Mouse (Mus musculus) hindbrain, embryonic 10.5 days (tissue): Measurements from ENCODE around the gene Tmc8. TPM values are rescaled to one million over a fixed set of nuclear protein-coding genes. Genes with fewer than 3 reads are reported as not detected.

Source experiments
- DNase-seq: peaks from one replicate; pipeline ENCODE4 v3.0.0-alpha.2; 2017; ENCODE audit warnings: low spot score
- H3K27ac ChIP-seq: fragments of 300-500 bp; sonication (generic); 2 replicates; pipeline ENCODE4 v1.5.1; 2016; ENCODE audit warnings: mild to moderate bottlenecking, moderate library complexity
- H3K27me3 ChIP-seq: fragments of 300-500 bp; sonication (generic); 2 replicates; pipeline ENCODE4 v1.6.1; 2016; ENCODE audit warnings: mild to moderate bottlenecking; ENCODE audit not compliant: poor library complexity, insufficient read depth, severe bottlenecking
- H3K36me3 ChIP-seq: fragments of 300-500 bp; sonication (generic); 2 replicates; pipeline ENCODE4 v1.6.1; 2016; ENCODE audit warnings: mild to moderate bottlenecking, moderate library complexity
- H3K4me1 ChIP-seq: fragments of 300-500 bp; sonication (generic); replicated peaks from 2 replicates; pipeline ENCODE4 v1.6.1; 2016; ENCODE audit warnings: mild to moderate bottlenecking
- H3K4me3 ChIP-seq: fragments of 300-500 bp; sonication (generic); 2 replicates; pipeline ENCODE4 v1.5.1; 2016; ENCODE audit warnings: mild to moderate bottlenecking, moderate library complexity
- H3K9me3 ChIP-seq: fragments of 300-500 bp; sonication (generic); 2 replicates; pipeline ENCODE4 v1.6.1; 2016; ENCODE audit warnings: mild to moderate bottlenecking, moderate library complexity
- WGBS: fragments of 180-500 bp; shearing (Covaris S2); methylation state at CpG from one replicate; pipeline ENCODE4 v1.1.7; 2016; 5-methylcytosine and 5-hydroxymethylcytosine counted together
- polyA plus RNA-seq: library from polyadenylated mRNA; unstranded; fragments of >200 nt; fragmentation: Nextera tagmentation; extraction: Ambion mirVana; gene quantifications from 2 replicates; pipeline ENCODE4 v1.2.1, GENCODE M21; 2016

Tmc8 gene
- polyA plus RNA-seq, result 1.5 TPM in 2 replicates

DNA sequence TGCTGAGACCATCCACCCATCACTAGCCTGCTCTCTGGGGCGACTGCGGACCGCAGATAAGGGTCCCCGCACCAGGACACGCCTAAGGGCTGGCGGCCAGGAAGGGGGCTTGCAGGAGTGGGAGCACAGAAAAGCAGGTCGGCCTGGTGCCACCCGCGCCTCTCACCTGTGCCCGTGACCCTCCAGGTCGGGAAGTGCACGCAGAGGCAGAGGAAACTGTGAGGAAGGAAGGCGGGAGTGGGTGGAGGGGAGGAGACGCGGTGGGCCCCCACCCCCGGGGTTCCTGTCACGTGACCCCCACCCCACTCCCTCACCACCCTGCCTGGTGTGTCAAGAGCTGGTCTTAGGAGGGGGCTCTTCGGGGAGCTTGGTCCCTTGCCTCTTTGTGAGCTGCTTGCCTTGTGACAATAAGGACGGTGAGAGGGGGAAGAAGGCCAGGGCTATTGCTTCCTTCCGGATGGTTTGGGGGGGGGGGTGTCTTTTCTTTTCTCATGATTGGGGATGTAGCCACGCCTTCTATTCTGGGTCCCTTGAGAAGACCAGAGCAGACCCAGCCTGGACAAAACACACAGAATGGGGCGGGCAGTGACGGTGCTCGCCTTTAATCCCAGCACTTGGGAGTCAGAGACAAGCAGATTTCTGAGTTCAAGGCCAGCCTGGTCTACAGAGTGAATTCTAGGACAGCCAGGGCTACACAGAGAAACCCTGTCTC lies at the start of gene Tmc8, which contains the start of gene Tmc6:
Gene Tmc8 (plus strand): TSS at position 84 of the 712 bp plus-strand sequence.
Gene Tmc6 (minus strand): TSS at position 206 of the 712 bp plus-strand sequence.
- WGBS, result 34% methylated on average over 24 of the region's 24 CpGs
- Histone ChIP-seq H3K9me3 (no peaks in the 10 kb centered on the region), H3K27me3 (peaks cover 73% of the 10 kb centered on the region), H3K27ac (peak within 1 kb of the TSS; percentile 81), H3K4me3 (peak within 1 kb of the TSS; percentile 59), H3K36me3 (no peaks in the 10 kb centered on the region), H3K4me1 (peaks cover 66% of the 10 kb centered on the region)
- no peak for DNase-seq

DNA sequence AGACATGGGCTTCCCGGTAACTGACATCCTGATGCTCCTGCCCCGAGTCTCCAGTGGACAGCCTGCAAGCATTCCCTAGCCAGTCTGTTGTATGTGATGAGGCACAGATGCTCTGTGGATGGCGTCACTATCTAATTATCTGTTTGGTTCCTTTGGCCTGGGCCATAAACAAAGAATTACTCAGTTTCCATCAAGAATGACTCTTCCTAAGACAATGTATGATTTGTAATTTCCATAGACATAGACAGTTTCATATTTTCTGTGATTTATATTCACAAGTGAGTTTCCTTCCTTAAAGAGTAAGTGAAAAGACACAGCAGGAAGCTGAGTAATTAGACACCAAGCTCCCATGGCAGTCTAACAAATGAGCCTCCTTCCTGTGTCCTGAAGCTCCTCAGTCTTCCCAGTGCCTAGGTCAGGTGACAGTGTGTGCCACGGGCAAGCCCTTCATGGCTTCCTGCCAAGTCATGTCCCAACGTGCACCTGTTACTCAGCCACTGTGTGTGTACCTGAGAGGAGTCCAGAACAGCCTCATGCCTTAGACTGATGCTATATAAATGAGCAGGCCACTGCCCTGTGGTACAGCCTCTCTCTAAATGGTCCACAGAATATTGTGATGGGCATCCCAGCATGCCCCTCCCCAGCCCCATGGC lies 45.7 kb upstream of the Tmc8 start:
- 86% methylated on average over 5 of the region's 5 CpGs for WGBS
- H3K27me3 ChIP-seq, result no peaks in the 10 kb centered on the region

DNA sequence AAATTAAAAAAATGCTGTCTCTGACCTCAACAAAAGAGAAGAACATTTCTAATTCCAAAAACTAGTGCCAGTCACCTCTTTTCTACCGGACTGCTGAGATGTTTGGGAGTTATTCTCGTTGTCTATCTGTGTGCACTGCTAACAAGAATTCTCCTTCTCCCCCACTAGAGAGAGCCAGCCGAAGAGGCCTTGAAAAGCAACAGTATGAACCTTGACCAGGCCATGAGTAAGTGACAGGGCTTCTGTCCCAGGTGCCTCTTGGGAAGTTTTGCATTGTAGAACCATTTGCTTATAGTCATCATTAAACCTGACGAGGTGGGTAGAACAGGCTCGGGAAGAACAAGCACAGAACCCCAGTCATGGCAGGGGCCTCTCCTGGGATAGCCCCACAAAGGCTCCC lies 43.8 kb upstream of the Tmc8 start:
- Histone ChIP-seq H3K27ac (no peak overlapping the region), H3K4me3 (no peak overlapping the region), H3K4me1 (no peaks in the 10 kb centered on the region), H3K27me3 (no peaks in the 10 kb centered on the region), H3K36me3 (peaks cover 99% of the 10 kb centered on the region), H3K9me3 (no peaks in the 10 kb centered on the region)
- WGBS, result 89% methylated on average over 5 of the region's 5 CpGs
- DNase-seq, result no peak

More for the DNA sequence above, 45.7 kb upstream of the Tmc8 start:
- peaks cover 91% of the 10 kb centered on the region for H3K36me3 ChIP-seq
- DNase-seq, result no peak
- no peak overlapping the region for H3K27ac ChIP-seq
- H3K4me3 ChIP-seq, result no peak overlapping the region
- H3K4me1 ChIP-seq, result no peaks in the 10 kb centered on the region
- H3K9me3 ChIP-seq, result no peaks in the 10 kb centered on the region

DNA sequence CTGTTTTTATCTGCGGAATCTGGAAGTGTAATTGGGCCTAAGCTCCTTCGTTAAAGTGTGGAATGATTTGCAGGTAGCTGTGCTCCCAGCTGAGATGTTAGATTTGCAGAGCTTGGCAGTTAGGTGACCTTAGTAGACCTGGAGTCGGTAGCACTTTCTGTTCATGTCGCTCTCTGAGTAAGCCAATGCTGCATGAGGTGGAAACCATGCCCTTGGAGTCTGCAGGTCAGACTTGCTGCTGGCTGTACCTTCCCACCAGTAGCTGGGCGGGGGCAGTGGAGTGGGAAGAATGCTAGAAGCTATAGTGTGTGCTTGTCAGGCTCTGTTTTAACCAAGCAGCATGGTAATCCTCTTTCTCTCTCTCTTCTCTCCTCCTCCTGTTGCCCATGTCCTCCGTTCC lies 40.7 kb upstream of the Tmc8 start:
- 91% methylated on average over 6 of the region's 6 CpGs for WGBS
- H3K36me3 ChIP-seq, result peaks cover 100% of the 10 kb centered on the region
- no peak overlapping the region for H3K27ac ChIP-seq

DNA sequence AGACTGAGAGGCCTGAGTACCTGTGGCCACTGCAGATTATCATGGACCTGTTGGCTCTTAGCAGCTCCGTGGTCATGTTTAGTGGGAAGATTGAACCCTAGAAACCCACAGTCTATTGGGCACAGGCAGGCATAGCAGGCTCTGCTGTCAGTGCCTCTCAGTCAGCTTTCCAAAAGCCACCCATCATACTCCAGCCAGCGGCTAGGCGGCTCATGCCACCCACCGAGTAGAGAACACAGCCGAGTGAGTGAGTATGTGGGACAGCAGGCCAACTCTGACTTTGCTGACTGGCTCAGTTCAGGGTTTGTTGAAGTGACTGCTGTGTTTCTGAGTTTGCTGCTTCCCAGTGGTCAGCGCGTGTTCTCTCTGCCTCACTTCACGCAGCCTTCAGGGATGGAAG lies 39.6 kb upstream of the Tmc8 start:
- no peaks in the 10 kb centered on the region for H3K4me1 ChIP-seq
- peaks cover 100% of the 10 kb centered on the region for H3K36me3 ChIP-seq
- no peak overlapping the region for H3K27ac ChIP-seq
- no peaks in the 10 kb centered on the region for H3K9me3 ChIP-seq
- no peak overlapping the region for H3K4me3 ChIP-seq
- no peak for DNase-seq
- WGBS, result 89% methylated on average over 8 of the region's 8 CpGs
- H3K27me3 ChIP-seq, result no peaks in the 10 kb centered on the region

More for the DNA sequence above, 40.7 kb upstream of the Tmc8 start:
- H3K9me3 ChIP-seq, result no peaks in the 10 kb centered on the region
- DNase-seq, result no peak
- no peak overlapping the region for H3K4me3 ChIP-seq
- no peaks in the 10 kb centered on the region for H3K4me1 ChIP-seq
- no peaks in the 10 kb centered on the region for H3K27me3 ChIP-seq

DNA sequence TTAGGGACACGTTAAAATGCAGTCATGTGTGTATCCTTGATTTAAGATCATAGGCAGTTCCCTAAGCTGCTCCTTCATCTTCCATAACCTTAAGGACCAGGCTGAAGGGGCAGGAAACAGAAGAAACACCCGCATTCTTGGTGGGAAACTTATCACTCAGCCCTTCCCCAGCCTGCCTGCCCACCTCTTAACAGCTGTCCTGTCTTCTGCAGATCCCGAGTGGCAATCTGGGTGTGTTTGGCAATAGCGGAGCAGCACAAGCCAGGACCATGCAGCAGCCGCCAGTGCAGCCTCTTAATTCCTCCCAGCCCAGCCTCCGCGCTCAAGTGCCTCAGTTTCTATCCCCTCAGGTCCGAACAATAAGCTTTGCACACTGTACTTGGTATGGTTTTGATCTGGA lies 39.2 kb upstream of the Tmc8 start:
- H3K4me3 ChIP-seq, result no peak overlapping the region
- peaks cover 100% of the 10 kb centered on the region for H3K36me3 ChIP-seq
- H3K27ac ChIP-seq, result no peak overlapping the region
- no peaks in the 10 kb centered on the region for H3K27me3 ChIP-seq
- no peaks in the 10 kb centered on the region for H3K9me3 ChIP-seq
- no peaks in the 10 kb centered on the region for H3K4me1 ChIP-seq
- 89% methylated on average over 8 of the region's 8 CpGs for WGBS
- DNase-seq, result no peak

DNA sequence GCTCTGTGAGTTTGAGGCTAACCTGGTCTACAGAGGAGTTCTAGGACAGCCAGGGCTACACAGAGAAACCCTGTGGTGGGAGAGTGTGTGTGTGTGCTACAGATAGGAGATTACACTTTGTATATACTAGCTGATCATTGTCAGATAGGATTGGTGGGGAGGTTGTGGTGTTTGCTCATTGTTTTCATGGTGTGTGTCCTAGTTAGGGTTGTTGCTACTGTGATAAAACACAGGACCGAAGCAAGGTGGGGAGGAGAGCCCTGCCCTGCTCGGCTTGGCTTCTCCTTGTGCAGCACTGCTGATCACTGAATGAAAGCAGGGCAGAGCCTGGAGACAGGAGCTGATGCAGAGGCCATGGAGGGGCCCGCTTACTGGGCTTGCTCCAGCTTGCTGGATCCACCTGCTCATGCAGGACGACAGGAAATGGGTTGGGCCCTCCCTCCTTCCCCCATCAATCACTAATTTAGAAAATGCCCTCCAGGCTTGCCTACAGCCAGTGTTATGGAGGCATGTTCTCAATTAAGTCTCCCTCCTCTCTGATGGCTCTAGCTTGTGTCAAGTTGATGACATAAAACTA lies 38.3 kb upstream of the Tmc8 start:
- H3K27me3 ChIP-seq, result no peaks in the 10 kb centered on the region
- 85% methylated on average over 4 of the region's 4 CpGs for WGBS
- H3K9me3 ChIP-seq, result no peaks in the 10 kb centered on the region
- H3K4me1 ChIP-seq, result no peaks in the 10 kb centered on the region
- H3K27ac ChIP-seq, result no peak overlapping the region
- no peak for DNase-seq
- peaks cover 100% of the 10 kb centered on the region for H3K36me3 ChIP-seq
- no peak overlapping the region for H3K4me3 ChIP-seq

DNA sequence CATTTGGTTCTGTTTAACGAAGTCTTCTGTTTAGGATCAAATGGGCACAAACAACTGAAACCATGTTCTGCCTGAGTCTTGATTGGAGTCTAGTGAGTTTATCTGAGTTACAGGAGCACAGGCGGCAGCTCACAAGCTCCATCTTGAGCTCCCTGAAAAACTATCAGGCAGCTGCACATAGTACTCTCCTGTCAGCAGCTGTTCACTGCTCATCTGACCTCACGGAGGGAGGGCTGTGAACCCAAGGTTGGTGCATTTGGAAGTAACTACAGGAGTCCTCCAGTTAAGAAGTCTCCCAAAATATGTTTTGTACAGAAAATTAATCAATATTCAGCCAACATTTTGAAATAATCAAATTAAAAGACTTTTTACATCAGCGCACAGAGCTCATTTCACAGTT lies 33.2 kb upstream of the Tmc8 start:
- peaks cover 100% of the 10 kb centered on the region for H3K36me3 ChIP-seq
- H3K4me3 ChIP-seq, result no peak overlapping the region
- 83% methylated on average over 4 of the region's 4 CpGs for WGBS
- no peaks in the 10 kb centered on the region for H3K27me3 ChIP-seq
- no peak for DNase-seq
- no peaks in the 10 kb centered on the region for H3K9me3 ChIP-seq
- H3K4me1 ChIP-seq, result no peaks in the 10 kb centered on the region
- H3K27ac ChIP-seq, result no peak overlapping the region

DNA sequence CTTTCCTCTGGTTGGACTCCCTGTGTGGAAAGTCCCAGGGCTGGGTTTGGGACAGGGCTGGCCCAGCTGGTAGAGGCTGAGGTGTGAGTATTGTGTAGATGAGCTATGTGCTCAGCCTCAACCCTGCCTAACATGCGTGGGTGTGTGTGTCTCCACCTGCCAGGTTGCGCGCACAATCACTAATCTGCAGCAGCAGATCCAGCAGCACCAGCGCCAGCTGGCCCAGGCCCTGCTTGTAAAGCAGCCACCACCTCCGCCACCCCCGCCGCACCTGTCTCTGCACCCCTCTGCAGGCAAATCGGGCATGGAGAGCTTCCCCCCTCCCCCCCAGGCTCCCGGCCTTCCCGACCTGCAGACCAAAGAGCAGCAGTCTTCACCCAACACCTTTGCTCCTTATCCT lies 32.5 kb upstream of the Tmc8 start:
- H3K4me3 ChIP-seq, result no peak overlapping the region
- no peaks in the 10 kb centered on the region for H3K9me3 ChIP-seq
- WGBS, result 92% methylated on average over 10 of the region's 10 CpGs
- H3K27ac ChIP-seq, result no peak overlapping the region
- H3K36me3 ChIP-seq, result peaks cover 100% of the 10 kb centered on the region
- H3K4me1 ChIP-seq, result no peaks in the 10 kb centered on the region
- DNase-seq, result no peak
- H3K27me3 ChIP-seq, result no peaks in the 10 kb centered on the region

DNA sequence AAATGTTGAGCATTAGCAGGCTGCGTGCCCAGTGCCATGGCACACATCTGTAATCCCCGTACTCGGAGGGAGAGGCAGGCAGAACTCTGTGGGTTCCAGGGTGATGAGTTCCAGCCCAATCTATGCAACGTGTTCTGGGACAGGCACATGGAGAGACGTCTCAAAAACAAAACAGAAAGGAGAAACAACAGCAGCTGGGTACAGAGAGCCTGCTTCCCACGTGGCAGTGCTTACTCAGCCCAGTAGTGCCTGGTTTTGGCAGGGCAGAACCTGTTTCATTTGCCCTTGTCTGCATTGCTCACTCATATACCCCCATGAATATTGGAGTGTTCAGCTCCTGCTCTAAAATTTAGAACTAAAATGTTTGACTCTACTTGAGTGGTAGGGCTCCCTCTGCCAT lies 30.3 kb upstream of the Tmc8 start:
- Histone ChIP-seq H3K4me3 (no peak overlapping the region), H3K27me3 (no peaks in the 10 kb centered on the region), H3K36me3 (peaks cover 100% of the 10 kb centered on the region), H3K27ac (no peak overlapping the region), H3K9me3 (no peaks in the 10 kb centered on the region), H3K4me1 (no peaks in the 10 kb centered on the region)
- 87% methylated on average over 6 of the region's 6 CpGs for WGBS
- DNase-seq, result no peak

DNA sequence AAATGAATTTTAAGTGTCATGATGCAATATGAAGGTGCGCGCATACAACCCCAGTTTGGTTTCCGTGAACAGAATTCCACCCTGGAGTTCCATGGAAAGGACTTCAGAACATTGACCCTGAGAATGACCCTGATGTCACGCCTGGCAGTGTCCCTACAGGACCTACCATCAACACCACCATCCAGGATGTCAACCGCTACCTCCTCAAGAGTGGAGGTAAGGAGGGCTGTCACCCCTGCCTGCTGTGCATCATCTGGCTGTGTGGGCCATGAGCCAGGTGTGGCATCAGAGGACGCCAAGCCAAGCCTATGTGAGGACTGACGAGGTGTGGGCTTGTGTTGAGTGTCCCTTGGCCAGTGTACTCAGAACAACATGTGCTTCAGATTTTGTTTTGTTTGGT lies 26.0 kb upstream of the Tmc8 start:
- peaks cover 100% of the 10 kb centered on the region for H3K36me3 ChIP-seq
- 96% methylated on average over 7 of the region's 7 CpGs for WGBS
- no peak overlapping the region for H3K27ac ChIP-seq
- DNase-seq, result no peak
- no peaks in the 10 kb centered on the region for H3K9me3 ChIP-seq
- H3K4me1 ChIP-seq, result no peaks in the 10 kb centered on the region
- H3K4me3 ChIP-seq, result no peak overlapping the region
- no peaks in the 10 kb centered on the region for H3K27me3 ChIP-seq

DNA sequence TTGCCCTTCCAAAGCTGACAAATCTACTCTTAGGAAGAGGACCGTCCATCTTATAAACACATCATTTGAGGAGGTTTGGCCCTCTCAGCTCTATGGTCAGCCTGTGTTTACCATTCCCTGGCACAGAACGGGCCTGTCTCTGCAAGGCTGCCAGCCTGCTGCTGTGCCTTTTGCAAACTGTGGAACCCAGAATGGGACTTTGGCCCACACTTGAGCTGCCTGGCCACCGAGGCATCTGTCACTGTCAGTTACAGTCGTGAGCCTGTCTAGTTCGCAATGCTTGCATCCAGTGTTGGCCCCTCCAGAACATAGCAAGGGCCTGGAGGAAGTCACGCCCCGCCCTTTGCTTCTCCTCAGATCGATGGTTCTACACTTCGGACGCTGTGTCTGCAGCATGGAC lies 22.6 kb upstream of the Tmc8 start:
- peaks cover 96% of the 10 kb centered on the region for H3K36me3 ChIP-seq

More for the DNA sequence above, 22.6 kb upstream of the Tmc8 start:
- Histone ChIP-seq H3K4me1 (no peaks in the 10 kb centered on the region), H3K27ac (no peak overlapping the region), H3K27me3 (no peaks in the 10 kb centered on the region), H3K9me3 (no peaks in the 10 kb centered on the region), H3K4me3 (no peak overlapping the region)
- WGBS, result 95% methylated on average over 10 of the region's 10 CpGs
- DNase-seq, result no peak
